Mouse (Mus musculus) adrenal gland, adult (tissue): ENCODE measurements around the gene Lbhd2.
A peak's percentile ranks its signal among the peaks of the same experiment; 100 is the strongest.

Experiments
- DNase-seq, 2 experiments: peaks; one replicate each; pipeline ENCODE4 v3.0.0; 2022 to 2023; ENCODE audit warnings: low spot score in 1 of 2; ENCODE audit not compliant: inconsistent age in 2 of 2

Gene Lbhd2

DNA sequence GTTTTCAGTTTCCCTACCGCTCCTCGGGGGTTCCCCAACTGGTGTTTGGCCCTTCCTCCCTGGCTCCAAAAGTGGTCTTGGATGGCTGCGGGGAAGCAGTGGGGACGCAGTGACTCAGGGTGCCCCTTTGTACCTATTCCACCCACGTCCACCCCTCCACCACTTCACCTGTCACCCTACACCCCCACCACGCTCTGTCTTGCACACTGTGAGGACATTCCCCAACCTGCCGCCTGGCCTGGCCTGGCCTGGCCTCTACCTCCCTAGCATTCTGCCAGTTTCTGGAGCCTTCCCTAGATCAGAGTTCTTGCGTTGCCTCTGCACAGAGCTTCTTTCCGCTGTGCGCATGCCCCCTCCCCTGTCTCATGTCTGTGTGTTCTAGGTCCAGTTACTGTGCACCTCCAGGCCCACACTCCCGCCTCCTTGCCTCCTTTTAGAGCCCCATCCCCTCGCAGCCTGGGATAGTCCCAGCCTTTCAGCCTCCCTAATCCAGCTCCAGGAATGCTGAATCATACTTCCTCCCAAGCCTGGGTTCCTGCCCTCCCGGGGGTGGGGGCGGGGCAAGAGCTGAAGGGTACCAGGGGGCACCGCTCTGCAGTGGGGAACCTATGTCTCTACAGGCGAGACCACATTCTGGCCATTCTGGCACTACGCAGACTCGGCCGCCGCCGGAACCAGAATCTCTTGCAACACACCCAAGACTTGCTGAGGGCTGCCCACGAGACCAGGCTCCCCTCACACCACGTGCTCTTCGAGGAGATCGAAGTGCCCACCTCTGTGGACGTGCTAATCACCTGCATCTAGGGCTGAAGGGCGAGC lies 23.6 kb downstream of the Lbhd2 start:
- peak; percentile 63 to 79 for DNase-seq

DNA sequence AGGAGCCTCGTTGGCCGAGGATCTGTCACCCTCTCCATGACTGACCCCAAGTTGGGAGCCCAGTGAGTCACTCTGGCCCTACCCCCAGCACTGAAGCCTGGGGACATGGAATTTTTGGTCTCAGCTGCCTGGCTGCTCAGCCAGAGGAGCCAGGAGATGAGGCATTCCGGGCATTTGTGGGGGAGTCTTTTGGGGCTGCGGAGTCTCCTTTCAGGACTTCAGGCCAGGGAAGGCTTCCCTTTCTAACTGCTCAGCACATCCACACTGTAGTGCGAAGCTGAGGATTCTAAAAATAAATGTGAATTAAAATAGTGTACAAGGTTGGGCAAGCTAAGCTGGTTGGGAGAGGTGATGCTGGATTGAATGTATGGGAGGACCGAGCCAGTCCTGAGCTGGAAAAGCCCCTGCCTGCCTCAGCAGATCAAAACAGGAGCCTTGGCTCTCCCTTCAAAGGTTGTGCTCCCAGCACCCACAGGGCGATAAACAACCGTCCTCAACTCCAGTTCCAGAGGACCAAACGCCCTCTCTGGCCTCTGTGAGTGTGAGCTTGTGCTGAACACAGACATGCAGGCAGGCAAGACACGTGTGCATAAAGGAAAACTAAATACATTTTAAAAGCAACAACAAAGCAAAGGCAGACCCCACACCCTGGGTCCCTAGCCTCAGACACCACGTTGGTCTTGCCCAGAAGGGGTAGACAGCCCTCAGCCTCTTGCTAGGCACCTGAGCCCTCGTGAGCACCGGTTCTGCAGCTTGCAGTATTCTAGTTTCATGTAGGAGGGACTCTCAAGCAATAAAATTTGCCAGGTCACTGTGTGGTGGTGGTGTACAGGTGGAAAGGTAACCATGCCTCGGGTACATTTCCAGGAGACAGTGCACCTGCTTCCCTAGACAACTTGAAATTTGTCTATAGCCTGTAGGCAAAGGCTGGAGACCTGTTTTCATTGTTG lies 24.5 kb downstream of the Lbhd2 start:
- peak in 1 of 2 experiments; percentile 77 for DNase-seq

DNA sequence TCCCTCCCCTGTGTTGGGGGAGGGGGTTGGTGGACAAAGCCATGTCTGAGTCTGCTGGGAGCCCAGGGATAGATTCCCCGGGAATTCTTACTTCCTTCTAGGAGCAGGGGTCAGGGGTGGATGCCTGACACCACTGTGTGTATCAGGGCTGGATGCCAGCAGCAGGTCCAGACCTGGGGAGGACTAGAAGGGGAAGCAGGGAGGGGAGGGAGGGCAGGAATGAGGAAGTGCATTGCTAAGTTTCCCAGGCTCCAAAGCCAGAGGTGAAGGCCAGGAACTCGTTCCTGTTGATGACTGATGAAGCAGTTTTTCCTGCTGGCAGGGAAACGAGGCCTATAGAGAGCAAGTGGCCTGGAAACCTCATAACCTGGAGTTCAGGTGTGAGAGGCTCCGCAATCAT lies 25.5 kb downstream of the Lbhd2 start:
- peak; percentile 32 to 62 for DNase-seq

DNA sequence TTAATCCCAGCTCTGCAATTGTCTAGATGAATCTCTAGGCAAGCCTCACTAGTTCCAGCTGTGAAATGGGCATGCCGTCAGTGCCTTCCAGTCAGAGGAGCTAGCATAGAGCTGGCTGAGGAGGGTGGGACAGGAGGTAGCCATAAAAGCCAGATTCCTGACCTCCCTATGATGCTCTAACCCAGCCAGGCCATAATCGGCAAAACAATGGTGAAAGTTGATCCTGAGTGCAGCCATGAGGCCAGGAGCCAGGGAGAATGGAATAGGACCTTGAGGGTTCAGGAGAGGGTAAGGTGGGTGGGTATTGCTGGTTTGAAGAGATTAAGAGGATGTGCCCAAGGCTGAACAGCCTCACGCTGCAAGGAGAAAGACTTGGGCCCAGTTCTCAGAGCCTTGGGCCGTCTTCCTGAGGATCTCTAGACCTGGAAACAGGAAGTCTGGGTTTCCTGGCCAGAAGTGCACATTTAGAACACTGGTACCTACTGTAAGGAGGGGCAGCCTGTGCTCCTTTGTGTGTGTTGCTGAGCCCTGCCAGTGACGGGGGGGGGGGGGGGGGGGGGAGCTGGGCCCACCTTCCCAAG lies 26.2 kb downstream of the Lbhd2 start:
- peak; percentile 14 to 52 for DNase-seq

DNA sequence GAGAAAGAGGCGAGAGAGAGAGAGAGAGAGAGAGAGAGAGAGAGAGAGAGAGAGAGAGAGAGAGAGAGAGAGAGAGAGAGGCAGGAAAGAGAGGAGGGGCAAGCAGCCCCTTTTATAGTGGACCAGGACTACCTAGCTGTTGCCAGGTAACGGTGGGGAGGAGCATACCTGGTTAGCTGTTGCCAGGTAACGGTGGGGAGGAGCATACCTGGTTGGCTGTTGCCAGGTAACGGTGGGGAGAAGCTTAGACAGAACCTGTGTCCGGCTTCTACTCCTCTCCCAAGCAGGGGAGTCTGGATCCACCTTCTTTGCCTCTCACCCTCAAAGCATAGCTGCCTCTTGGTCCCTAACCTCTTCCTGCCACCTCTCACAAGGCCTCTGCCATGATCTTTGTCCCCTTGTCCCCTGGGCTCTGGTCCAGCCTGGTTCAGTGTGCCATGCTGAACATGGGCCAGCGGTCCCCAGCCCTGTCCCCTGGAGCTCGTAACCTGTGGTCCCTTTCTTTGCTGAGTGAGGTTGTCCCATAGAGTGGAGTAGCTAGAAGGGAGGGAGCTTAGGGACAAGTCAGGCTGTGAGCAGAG lies 27.6 kb downstream of the Lbhd2 start:
- DNase-seq, result no peak

DNA sequence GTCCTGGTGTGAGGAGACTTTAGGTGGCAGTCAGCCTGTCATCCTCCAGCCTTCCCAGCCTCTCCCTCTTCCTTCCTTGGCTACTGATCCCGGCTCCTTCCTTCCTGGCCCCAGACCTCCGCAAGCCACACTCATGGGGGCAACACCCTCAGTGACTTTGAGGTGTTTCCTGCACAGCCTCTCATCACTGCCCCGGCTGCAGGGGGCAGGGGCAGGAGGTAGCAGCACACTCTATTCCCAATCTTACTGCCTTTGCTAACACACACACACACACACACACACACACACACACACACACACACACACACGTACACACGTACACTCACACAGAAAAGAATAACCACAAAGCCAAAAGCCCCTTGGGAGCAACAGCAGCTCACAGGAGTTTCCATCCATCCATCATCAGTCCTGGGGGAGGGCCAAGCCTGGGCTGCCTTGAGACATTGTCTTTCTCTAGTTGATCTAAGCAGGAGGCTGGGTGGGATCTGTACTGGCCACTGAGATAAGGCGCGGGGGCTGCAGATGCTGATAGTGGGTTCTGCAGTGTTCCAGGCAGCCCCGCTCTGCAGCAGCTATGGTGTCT lies 28.2 kb downstream of the Lbhd2 start:
- peak; percentile 63 to 79 for DNase-seq

DNA sequence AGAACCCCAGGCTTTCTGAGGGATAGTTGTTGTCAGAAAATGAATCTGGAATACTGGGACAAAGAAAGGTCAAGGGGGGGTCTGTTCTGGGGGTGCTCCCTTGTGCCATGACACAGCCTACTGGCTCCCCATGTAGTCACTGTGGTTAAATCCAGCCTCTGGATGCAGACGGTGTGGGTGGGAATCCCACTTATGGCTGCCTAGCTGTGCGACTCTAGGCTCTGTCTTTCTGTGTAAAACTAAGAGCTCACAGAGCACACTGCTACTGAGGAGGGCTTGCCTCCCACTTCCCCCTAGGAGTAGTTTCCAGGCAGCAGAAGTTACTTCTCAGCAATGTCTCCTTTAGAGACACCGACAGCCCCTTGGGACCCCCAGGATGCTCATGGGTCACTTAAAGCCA lies 29.6 kb downstream of the Lbhd2 start:
- DNase-seq, result peak in 1 of 2 experiments; percentile 27

DNA sequence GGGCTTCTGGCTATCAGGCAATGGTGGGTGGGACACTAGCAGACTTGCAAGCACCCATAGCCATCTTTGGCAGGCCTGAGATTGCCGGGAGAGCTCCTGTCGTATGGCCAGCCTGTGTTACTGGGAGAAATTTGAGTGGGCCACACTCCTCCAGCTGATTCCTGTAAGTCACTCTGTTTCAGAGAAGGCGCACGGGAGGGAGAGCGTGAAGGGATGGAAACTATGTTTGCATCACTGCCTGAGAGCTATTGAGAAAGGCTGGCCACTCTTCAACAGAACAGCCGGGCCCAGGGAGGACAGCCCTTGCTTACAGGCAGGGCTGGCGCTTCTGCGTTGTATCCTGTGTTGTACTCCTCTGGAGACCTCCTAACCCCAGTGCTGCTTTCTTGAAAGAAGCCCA lies 30.0 kb downstream of the Lbhd2 start:
- DNase-seq, result peak in 1 of 2 experiments; percentile 50

DNA sequence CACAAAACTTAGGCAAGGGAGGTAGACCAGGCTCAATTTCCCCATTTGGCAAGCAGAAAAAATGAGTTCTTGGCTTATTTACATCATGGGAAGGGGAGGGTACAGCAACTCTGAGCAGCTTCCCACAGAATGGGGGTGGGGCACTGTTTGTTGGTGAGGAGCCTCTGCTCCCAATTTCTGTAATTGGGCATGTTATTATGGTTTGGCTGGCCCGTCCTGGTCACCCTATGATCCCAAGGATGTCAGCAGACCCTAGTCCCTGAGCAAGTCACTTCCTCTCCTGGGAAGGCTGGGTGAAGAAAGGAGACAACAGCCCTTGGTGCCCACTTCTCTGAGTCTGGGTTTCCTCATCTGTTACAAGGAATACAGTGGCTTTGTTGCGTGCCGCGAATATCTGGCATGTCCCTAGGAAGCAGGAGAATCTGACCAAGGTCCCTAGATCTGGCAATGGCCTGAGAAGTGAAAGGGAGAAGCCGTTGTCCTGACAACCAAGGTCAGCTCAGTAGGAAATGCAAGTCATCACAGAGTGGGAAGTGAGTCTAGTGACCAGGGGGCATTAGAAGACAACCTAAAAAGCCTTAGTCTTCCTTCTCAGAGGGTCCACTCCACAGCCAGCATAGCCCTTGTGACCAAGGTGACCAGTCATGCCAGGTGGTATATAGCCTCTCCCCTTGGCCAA lies 30.8 kb downstream of the Lbhd2 start:
- peak; percentile 84 to 92 for DNase-seq

DNA sequence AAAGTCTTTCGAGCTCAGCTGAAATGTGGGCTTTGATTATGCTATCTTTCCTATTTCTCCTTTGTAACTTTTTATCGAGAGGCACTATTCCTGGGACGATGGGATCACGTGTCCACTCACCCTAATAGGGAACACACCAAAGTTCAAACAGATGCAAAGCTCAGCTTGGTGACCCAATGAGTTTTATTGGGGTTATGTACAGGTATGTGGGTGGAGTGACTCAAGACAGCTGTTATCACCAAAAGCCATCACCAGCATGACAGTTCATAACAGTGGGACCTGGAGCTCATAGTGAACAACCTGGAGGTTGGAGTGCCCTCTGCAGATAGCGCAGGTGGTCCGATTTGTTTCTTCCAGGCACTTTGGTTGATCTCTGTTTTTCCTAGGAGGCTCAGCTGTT lies 32.2 kb downstream of the Lbhd2 start:
- DNase-seq, result no peak

DNA sequence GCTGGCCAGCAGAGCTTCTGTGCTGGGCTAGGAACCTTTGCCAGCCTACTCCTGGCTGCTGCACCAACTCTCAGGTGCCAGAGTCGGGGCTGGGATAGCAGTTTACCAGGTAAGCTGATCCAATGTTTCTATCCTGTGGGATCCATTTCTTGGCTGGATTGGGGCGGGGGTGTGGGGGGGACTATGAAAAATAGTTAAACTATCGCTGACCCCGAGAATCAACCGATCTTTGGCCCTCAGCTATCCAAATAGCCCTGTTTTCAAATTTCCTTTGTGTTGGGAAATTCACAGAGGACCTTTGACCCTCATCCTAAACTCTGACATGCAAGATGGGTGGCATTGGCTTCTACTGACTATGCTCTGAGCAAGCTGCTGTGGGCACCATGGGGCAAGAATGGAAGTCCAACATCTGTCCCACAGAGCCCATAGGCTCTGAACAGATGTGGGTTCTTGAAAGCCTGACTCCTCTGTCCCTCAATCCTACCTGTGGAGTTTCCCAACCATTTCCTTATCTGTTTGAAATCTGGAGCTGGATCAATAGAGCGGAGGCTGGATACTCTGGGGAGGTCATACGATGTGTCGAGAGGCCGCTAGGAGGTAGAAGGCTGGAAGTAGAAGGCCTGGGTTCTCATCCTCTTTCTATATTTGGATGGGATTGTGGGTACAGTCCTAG lies 34.2 kb downstream of the Lbhd2 start:
- DNase-seq, result no peak

DNA sequence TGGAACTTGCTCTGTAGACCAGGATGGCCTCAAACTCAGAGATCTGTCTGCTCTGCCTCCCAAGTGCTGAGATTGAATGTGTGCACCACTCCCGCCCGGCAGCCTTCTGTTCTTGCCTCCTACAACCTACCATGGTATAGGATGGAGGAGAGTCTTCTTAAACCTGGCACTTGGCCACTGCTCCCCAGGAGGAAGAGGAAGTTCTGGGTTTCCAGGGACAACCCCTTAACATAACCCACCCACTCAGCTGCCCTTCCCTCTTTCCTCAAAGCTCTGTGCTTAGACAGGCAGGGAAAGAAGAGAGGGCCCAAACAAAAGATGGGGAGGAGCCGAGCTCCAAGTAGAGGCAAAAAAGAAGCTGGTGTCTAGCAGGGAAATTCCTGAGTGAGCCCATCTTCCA lies 34.9 kb downstream of the Lbhd2 start:
- DNase-seq, result peak in 1 of 2 experiments; percentile 56

DNA sequence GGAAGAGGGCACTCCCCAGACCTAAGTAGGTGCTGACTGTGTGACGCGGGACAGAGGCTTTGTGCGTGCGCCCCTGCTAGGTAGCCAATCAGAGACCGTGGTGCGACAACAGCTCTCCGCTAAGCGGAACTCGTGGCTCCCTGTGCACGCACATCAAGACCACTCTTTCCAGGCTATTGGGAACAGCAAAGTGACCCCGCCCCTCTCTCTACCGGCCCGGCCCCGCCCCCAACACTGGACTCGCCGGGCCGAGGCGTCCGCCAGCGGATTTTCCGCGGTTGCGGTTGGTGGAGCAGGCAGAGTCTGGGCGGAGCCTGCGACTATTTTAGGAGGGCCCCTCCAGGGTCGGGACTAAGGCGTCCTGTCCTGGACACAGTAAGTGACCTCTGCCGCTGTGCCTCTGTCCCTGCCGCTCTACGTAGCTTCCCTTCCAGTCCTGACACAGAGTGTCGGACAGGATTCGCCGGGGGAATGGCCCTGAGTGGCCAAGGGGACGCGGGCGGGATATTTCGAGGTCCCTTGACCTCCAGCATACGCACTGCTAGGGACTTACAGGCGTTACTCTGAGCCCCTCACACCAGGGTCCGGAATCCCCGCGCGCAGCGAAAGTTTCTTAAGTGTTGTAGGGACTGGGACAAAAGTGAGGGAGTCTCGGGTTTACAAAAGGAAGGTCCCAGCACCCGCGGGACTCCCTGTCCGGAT lies 35.9 kb downstream of the Lbhd2 start, which contains the start of gene Tnfaip2:
TSS of gene Tnfaip2 (plus strand) at position 161 of the 702 bp plus-strand sequence.
- peak; percentile 89 to 93 for DNase-seq

DNA sequence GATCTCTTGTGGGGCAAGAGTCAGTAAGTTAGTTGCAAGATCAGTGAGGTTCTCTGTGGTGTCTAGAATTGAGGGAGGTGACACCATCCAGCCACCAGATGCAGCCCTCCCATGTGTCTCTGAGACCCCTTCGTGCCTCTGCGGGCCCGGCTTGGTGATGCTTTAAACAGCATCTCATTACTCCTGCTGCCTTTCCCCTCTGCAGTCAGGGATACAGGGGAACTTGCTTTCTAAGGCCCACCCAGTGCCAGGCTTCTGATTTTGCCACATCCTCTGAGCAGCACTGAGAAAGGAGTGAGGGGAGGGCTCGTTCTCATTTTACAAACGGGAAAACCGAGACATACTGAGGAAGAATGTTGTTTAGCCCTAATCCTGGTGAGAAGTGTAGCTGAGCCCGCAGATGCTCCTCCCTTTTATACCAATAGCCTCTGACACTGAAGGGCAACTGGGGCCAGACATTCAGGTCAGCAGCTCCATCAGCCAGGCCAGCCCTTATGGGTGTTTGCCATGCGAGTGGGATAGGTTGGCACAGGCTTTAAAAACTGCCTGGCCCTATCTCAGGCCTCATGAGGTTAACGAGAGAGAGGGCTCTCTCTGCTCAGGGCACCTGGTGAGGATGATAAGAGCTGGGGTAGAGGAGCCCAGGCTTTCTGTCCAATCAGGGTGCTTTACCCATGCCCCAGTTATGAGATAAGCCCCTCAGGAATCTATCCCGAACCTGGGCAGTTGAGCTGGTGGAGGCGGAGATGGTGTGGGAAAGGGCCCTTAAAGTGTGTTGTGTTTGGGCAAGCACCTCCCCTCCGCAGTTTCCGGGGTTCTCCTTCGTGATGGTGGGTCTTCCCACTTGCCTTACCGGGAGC lies 36.6 kb downstream of the Lbhd2 start:
- peak in 1 of 2 experiments; percentile 42 for DNase-seq

DNA sequence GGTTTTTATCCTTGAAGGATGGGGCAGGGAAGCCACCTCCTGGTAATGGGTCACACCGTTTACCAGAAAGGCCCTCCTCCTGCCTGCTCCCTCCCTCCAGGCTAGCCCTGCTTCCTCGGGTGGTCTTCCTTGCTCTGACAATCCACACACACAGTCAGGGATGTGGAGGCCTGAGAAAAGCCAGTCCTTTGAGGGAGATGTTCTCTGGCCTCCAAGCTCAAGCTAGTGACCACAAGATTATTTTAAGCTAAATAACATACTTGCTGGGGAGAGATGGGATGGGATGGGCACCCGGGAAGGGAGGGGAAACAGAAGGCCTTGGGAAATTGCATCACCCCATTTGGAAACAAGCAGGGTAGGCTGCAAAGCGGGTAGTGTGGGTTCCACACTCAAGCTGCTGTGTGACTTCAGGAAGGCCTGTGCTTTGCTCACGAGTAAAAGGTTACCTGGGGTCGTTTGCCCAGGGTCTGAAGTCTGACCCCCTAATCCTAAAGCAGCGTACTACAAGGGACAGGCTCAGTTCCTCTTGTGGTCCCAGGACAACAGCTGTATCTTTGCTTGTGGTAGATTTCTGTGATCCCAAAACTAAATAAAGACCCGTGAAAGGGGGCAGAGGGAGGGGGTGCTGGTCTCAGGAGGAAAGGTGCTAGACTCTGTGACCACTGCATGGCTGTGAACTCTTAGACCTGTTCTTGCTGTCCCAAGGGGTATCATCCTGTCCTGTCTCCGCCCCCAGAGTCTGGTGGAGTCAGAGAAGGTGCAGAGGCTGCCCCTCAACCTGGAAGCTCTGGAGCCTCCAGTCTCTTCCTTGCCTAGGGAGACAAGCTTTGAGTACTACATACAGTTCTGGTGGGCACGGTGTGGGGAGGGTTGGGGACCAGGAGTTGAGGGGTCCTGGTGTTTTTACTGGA lies 37.6 kb downstream of the Lbhd2 start:
- DNase-seq, result peak in 1 of 2 experiments; percentile 49

DNA sequence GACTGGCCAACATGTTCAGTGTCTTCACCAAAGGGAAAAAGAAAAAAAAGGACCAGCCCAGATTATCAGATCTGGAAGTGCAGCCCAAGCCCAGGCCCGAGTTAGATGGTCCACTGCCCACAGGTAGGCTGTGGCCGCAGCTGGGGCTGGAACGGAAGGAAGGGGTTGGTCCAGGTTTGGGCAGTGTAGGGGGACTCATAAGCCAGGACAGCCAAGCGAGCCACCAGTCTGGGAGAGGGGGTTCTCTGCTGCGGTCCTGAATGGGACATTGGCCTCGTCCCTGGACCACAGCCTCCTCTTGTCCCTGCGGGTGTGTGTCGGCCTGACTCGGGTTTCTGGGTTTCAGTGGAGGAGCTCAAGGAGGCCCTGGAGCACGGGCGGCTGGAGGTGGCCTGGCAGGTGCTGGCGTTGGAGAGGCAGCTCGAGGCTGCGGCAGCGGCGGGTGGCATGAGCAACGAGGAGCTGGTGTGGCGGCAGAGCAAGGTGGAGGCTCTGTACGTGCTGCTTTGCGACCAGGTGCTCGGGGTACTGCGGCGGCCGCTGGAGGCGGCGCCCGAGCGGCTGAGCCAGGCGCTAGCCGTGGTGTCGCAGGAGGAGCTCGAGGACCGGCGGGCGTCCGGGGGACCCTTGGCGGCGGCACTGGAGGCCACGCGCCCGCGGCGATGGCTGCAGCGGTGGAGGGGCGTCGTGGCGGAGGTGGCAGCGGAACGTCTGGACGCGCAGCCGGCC lies 38.7 kb downstream of the Lbhd2 start:
- DNase-seq, result peak in 1 of 2 experiments; percentile 37
